Mouse (Mus musculus) intestine, embryonic 14.5 days (tissue): ENCODE data around the gene Nceh1. TPM values are rescaled to one million over a fixed set of nuclear protein-coding genes. Genes with fewer than 3 reads are reported as not detected.

Experiments
- ATAC-seq: fragments of 200-750 bp; cut with Nextera tagmentation; replicated peaks from 2 replicates; pipeline ENCODE4 v1.8.0; 2017; ENCODE audit warnings: low read depth, moderate number of reproducible peaks, moderate TSS enrichment, moderate library complexity; ENCODE audit not compliant: low FRiP score, low TSS enrichment
- DNase-seq: peaks from one replicate; pipeline ENCODE4 v3.0.0-alpha.2; 2018; ENCODE audit warnings: low spot score
- H3K27ac ChIP-seq: fragments of 300-500 bp; sonication (generic); 2 replicates; pipeline ENCODE4 v1.5.1; 2014; ENCODE audit warnings: low read depth, mild to moderate bottlenecking, control low read depth
- H3K27me3 ChIP-seq: fragments of 300-500 bp; sonication (generic); replicated peaks from 2 replicates; pipeline ENCODE4 v1.6.1; 2014; ENCODE audit warnings: low read length, control low read depth; ENCODE audit not compliant: control insufficient read depth, insufficient read depth
- H3K36me3 ChIP-seq: fragments of 300-500 bp; sonication (generic); 2 replicates; pipeline ENCODE4 v1.6.1; 2014; ENCODE audit warnings: low read length, control low read depth; ENCODE audit not compliant: control insufficient read depth, insufficient read depth
- H3K4me1 ChIP-seq: fragments of 300-500 bp; sonication (generic); replicated peaks from 2 replicates; pipeline ENCODE4 v1.6.1; 2014; ENCODE audit warnings: low read length, control low read depth, mixed read lengths; ENCODE audit not compliant: control insufficient read depth, insufficient read depth
- H3K4me2 ChIP-seq: fragments of 300-500 bp; sonication (generic); 2 replicates; pipeline ENCODE4 v1.6.1; 2014; ENCODE audit warnings: low read length
- H3K4me3 ChIP-seq: fragments of 300-500 bp; sonication (generic); 2 replicates; pipeline ENCODE4 v1.5.1; 2014; ENCODE audit warnings: low read depth, low read length, control low read depth, mixed read lengths
- H3K9ac ChIP-seq: fragments of 300-500 bp; sonication (generic); 2 replicates; pipeline ENCODE4 v1.6.1; 2014; ENCODE audit warnings: mild to moderate bottlenecking, low read length
- H3K9me3 ChIP-seq: fragments of 300-500 bp; sonication (generic); 2 replicates; pipeline ENCODE4 v1.6.1; 2016; ENCODE audit warnings: low read length, control low read depth; ENCODE audit not compliant: control insufficient read depth
- WGBS: fragments of 180-500 bp; shearing (Covaris S2); extraction: QIAGEN DNeasy Blood & Tissue Kit; methylation state at CpG from one replicate; pipeline ENCODE4 v1.1.7; 2014; 5-methylcytosine and 5-hydroxymethylcytosine counted together
- polyA plus RNA-seq: library from polyadenylated mRNA; unstranded; fragments of >200 nt; fragmentation: Nextera tagmentation; extraction: Ambion mirVana; gene quantifications from 2 replicates; pipeline ENCODE4 v1.2.1, GENCODE M21; 2014

The Nceh1 gene
- polyA plus RNA-seq, 1 experiment from 2014 or later: 6.5 TPM

DNA sequence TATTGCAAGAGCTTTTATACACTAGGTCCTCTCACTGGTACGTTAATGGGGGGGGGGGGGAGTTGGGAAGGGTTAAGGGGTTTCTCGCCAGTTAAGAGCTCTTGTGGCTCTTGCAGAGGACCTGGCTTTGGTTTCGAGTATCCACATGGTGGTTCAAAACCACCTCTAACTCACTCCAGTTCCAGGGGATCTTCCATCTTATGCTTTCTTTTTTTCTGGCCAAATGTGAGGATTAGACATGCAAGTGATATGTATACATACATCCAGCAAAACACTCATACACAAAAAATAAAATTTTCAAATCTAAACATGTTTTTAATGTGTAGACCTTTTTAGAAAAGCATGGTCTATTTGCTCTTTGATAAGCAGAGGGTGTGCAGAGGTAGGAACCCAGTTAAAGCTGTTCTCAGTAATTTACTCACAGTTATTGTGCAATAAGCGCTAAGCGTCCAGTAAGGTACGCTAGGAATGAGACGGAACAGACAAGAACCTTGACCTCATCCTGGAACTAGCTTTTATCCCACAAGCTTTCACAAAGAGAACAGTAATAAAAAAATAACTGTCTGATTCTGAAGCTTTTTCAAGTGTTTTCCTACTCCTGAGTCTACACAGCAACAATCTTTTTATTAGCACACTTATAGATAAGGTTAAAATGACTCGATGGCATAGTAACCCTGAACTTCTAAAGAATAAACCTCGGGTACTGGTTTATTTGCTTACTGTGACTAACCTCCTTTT, 26.7 kb upstream of the Nceh1 start:
- Histone ChIP-seq H3K9me3 (no peaks in the 10 kb centered on the region), H3K4me3 (no peak overlapping the region), H3K9ac (no peak overlapping the region), H3K4me1 (peaks cover 13% of the 10 kb centered on the region), H3K27ac (peak overlapping the region; percentile 78; the same call in 1 of the 2 replicates), H3K36me3 (no peaks in the 10 kb centered on the region), H3K4me2 (no peak overlapping the region), H3K27me3 (no peaks in the 10 kb centered on the region)
- WGBS: 53% methylated on average over 9 of the region's 9 CpGs
- no peak for ATAC-seq
- DNase-seq: no peak

- H3K4me3 ChIP-seq: no peak overlapping the region
- no peak for DNase-seq
- no peaks in the 10 kb centered on the region for H3K27me3 ChIP-seq
- 0 out of 2 replicates have a peak overlapping the region, but pooled peaks have one; percentile 78 for H3K27ac ChIP-seq
- no peaks in the 10 kb centered on the region for H3K36me3 ChIP-seq
- ATAC-seq: no peak
- peaks cover 13% of the 10 kb centered on the region for H3K4me1 ChIP-seq
- no peak overlapping the region for H3K9ac ChIP-seq
- H3K4me2 ChIP-seq: no peak overlapping the region
- WGBS: 45% methylated on average over 3 of the region's 3 CpGs
- H3K9me3 ChIP-seq: no peaks in the 10 kb centered on the region
These were observed 26.2 kb upstream of the Nceh1 start for GRCm38 (mm10) chr3:27156594-27156949.

DNA sequence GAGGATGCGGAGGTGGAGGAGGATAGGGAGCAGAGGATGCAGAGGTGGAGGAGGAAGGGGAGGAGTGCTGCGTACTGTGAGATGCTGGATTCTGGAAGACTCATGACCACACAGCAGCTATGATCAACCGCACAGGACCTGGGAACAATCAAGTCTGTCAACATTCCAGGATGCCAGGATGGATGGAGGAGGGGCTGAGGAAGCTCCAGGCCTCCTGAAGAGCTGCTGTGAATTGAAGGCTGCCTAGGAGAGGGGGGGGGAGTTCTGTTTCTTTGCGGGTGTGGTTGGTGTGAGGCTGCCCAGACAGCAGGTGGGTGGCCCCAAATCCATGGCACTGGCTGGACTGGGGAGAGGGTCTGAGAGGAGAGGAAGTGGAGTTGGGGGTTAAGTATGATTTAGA, 23.9 kb upstream of the Nceh1 start:
- Histone ChIP-seq H3K27me3 (no peaks in the 10 kb centered on the region), H3K9ac (no peak overlapping the region), H3K9me3 (no peaks in the 10 kb centered on the region), H3K4me1 (no peaks in the 10 kb centered on the region), H3K27ac (no peak overlapping the region), H3K36me3 (no peaks in the 10 kb centered on the region), H3K4me2 (no peak overlapping the region), H3K4me3 (no peak overlapping the region)
- ATAC-seq (no peak), DNase-seq (no peak)
- WGBS: 26% methylated on average over 4 of the region's 4 CpGs

DNA sequence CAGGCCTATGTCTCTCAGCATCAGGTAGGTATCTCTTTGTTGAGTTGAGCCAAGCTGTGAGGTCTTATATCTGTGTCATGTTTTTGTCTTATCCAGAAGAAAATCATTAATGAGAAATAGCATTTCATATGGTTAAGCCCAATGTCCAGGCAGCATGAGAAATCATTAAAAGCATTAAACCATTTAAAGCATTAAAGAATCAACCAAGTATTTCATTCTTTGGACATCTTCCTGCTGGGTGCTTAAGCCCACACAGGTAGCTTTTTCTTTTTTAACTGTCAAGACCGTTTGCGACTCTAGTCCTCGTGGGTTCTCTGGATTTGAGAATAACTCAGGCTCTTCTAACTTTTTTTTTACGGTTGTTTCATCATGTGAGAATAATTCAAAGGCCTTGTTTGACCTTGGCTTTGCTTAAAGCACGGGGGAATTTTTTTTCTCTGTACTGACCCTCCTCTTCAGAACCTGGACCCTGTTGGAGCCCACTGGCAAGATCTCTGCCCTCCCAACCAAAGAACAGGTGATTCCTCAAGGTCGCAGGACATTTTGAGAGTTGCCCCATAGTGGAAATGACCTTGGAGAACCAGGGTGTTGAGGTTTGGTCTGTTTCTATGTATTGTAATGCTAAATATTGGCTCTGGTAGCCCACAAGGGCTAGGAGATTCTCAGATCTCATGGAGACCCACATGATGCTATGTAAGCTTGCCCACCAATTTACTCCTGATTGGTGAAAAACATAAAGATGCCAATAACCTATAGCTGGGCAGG, 20.9 kb upstream of the Nceh1 start:
- 81% methylated on average over 6 of the region's 6 CpGs for WGBS
- Histone ChIP-seq H3K4me2 (no peak overlapping the region), H3K27ac (no peak overlapping the region), H3K9me3 (no peaks in the 10 kb centered on the region), H3K4me1 (no peaks in the 10 kb centered on the region), H3K27me3 (no peaks in the 10 kb centered on the region), H3K9ac (no peak overlapping the region), H3K4me3 (no peak overlapping the region), H3K36me3 (no peaks in the 10 kb centered on the region)
- ATAC-seq (peak; percentile 5; the same call in 1 of the 2 replicates), DNase-seq (no peak)

DNA sequence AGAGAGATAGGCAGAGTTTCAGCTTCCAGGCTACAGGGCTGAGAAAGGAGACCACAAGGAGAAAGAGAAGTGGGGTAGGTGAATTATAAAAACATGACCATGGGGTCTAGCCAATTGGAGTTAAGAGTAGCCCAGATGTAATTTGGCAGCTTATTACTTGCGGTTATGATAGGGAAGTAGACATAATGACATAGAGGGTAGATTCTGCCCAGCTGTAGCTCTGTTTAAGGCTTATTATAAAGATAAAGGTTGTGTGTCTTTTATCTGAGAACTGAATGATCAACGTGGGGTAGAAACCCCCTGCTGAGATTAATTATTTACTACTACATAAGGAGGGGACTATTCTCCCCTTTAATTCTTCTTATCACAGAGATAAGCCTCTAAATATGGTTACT, 20.4 kb upstream of the Nceh1 start:
- Histone ChIP-seq H3K27ac (no peak overlapping the region), H3K4me2 (no peak overlapping the region), H3K9me3 (no peaks in the 10 kb centered on the region), H3K36me3 (no peaks in the 10 kb centered on the region), H3K9ac (no peak overlapping the region), H3K4me3 (no peak overlapping the region), H3K27me3 (no peaks in the 10 kb centered on the region), H3K4me1 (no peaks in the 10 kb centered on the region)
- DNase-seq (no peak), ATAC-seq (peak; percentile 62; the same call in 1 of the 2 replicates)
- 43% methylated on average over 2 of the region's 2 CpGs for WGBS

DNA sequence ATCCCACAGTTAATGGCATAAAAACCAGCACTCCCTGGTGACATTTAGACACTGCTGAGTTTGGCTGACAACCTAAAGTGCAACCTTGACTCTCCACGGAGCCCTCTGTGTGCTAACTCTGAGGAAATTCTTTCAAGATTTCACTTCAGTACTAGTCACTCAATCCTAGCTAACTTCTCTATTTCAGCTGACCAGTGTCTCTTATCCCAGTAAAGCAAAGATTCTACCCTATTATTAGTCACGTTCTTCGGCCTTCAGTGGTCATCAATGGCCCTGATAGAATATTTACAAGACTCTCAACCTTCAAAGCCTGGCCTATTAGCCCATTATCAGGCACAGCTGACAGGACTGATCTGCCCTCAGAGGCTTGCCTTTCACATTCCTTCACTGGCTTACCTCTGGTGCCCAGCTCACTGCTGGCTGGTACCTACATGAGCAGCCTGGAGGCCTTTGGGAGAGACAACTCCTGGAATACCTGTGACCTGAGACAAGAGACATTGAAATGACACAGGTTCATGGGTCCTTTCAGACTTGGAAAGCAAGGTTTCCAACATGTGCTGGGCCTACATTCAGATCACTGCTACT, 17.2 kb upstream of the Nceh1 start:
- Histone ChIP-seq H3K36me3 (no peaks in the 10 kb centered on the region), H3K27ac (no peak overlapping the region)

DNA sequence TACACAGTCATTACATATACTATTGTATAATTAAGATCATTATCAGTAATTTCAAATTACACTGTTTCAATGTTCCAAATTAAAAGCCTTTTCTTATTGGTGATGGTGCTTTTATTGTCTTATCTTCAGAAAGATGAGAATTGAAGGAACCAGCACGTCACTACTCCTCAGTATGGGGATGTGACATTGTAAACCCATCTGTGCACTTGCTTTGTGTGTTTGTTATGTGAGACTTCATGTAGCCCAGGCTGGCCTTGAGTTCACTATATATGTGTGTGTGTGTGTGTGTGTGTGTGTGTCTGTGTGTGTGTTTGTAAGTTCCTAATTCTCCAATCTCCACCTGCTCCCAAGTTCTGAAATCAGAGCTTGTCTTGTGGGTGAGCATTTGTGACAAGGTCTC, 12.5 kb upstream of the Nceh1 start:
- no peak overlapping the region for H3K4me2 ChIP-seq
- no peaks in the 10 kb centered on the region for H3K27me3 ChIP-seq
- H3K9me3 ChIP-seq: no peaks in the 10 kb centered on the region
- H3K9ac ChIP-seq: no peak overlapping the region
- DNase-seq (no peak), ATAC-seq (no peak)
- H3K36me3 ChIP-seq: no peaks in the 10 kb centered on the region
- 84% methylated on average over 1 of the region's 1 CpGs for WGBS
- H3K27ac ChIP-seq: no peak overlapping the region
- H3K4me1 ChIP-seq: no peaks in the 10 kb centered on the region
- no peak overlapping the region for H3K4me3 ChIP-seq

More for the DNA sequence above, 17.2 kb upstream of the Nceh1 start:
- ATAC-seq: no peak
- no peaks in the 10 kb centered on the region for H3K9me3 ChIP-seq
- H3K27me3 ChIP-seq: no peaks in the 10 kb centered on the region
- H3K4me2 ChIP-seq: no peak overlapping the region
- DNase-seq: no peak
- H3K4me3 ChIP-seq: no peak overlapping the region
- H3K9ac ChIP-seq: no peak overlapping the region
- H3K4me1 ChIP-seq: no peaks in the 10 kb centered on the region
- WGBS: 71% methylated on average over 3 of the region's 3 CpGs

DNA sequence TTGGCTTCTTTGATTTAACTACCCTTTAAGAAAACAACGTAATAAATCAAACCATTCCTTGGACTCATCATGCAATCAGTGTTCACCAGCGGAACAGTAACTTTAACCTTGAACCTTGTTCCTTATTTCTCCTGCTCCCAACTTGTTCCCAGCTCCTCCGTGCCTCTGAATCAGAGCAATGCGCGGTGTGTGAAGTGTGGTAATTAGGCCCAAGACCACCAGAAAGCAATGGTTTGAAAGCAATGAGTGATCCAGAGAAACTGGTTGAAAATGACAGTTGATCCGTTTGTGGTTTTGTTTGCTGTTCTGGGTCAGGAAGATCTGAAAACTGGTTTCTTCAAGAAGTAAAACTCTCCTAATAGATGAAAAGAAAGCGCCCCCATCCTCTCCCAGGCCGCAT, 3.1 kb upstream of the Nceh1 start:
- Histone ChIP-seq H3K4me1 (peaks cover 5% of the 10 kb centered on the region), H3K9me3 (no peaks in the 10 kb centered on the region), H3K36me3 (no peaks in the 10 kb centered on the region), H3K4me3 (no peak overlapping the region), H3K27me3 (no peaks in the 10 kb centered on the region), H3K4me2 (no peak overlapping the region), H3K9ac (no peak overlapping the region), H3K27ac (no peak overlapping the region)
- DNase-seq: no peak
- no peak for ATAC-seq
- WGBS: 77% methylated on average over 8 of the region's 8 CpGs
